Mouse (Mus musculus) retina, postnatal 1 day (tissue): Measurements from ENCODE around the gene Sipa1.

Experiments used
- DNase-seq: peaks from one replicate; pipeline ENCODE4 v3.0.0-alpha.2; 2012

The Sipa1 gene

DNA sequence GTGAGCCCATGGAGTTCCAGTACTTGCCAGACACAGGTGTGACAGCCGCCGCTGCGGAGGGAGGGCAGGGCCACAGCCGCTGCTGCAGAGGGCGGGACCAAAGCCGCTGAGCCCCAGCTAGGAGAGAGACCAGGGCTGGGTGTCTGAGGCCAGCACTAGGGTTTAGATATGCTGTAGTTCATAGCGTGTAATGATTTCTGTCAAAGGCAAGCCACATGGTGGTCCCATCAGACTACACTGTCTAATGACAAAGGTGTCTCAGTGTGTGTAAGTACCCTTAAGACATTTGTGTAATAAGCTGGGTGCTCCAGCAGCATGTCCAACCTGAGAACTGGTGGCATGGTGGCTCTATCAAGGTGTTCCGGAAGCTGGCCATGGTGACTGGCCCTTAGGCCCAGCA is 21.9 kb downstream of the Sipa1 start:
- no peak for DNase-seq

DNA sequence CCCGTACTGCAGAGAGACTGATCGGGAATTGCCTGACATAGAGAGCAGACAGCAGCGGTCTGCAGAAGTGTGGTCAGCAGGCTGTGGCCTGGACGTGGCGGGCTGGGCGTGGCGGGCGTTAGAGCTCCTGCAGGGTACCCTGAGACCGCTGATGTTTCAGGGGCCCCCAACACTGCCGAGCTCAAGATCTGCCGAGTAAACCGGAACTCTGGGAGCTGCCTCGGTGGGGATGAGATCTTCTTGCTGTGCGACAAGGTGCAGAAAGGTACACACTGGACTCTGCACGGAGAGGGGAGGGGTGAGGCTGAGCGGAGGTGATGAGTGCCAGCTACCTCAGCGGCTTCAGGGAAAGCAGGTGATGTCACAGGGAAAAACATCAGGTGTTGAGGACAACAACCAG is 22.5 kb downstream of the Sipa1 start:
- DNase-seq = no peak

DNA sequence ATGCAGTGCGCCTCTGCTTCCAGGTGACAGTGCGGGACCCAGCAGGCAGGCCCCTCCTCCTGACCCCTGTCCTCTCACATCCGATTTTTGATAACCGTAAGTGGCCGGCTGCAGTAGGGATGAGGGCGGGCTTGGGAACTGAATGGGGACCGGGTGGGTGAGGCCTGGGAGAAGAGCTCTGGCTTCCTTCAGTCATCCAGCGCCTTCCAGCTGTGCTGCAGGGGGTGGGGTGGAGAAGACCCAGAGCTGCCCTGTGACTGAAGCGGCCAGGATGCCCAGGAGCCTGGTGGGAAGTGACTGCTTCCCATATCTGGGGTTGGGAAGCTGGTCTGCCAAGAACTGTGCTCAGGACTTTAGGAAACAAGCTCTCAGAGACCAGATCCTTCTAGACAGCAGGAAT is 23.2 kb downstream of the Sipa1 start:
- DNase-seq = no peak

DNA sequence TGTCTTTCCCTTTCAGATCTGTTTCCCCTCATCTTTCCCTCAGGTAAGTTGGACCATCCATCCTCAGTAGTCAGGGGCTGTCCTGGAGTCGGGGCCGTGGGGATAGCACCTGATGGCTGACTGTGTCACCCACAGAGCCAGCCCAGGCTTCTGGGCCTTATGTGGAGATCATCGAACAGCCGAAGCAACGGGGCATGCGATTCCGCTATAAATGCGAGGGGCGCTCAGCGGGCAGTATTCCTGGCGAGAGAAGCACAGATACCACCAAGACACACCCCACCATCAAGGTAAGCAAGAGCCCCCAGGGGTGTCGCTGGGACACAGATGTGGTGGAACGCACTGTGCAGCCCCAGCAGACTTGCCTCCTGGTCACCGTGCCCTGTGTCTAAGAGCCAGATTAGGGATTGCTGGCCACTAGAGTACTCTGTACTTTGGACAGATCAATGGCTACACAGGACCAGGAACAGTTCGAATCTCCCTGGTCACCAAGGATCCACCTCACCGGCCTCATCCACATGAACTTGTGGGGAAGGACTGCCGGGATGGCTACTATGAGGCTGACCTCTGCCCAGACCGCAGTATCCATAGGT is 25.0 kb downstream of the Sipa1 start:
- no peak for DNase-seq

DNA sequence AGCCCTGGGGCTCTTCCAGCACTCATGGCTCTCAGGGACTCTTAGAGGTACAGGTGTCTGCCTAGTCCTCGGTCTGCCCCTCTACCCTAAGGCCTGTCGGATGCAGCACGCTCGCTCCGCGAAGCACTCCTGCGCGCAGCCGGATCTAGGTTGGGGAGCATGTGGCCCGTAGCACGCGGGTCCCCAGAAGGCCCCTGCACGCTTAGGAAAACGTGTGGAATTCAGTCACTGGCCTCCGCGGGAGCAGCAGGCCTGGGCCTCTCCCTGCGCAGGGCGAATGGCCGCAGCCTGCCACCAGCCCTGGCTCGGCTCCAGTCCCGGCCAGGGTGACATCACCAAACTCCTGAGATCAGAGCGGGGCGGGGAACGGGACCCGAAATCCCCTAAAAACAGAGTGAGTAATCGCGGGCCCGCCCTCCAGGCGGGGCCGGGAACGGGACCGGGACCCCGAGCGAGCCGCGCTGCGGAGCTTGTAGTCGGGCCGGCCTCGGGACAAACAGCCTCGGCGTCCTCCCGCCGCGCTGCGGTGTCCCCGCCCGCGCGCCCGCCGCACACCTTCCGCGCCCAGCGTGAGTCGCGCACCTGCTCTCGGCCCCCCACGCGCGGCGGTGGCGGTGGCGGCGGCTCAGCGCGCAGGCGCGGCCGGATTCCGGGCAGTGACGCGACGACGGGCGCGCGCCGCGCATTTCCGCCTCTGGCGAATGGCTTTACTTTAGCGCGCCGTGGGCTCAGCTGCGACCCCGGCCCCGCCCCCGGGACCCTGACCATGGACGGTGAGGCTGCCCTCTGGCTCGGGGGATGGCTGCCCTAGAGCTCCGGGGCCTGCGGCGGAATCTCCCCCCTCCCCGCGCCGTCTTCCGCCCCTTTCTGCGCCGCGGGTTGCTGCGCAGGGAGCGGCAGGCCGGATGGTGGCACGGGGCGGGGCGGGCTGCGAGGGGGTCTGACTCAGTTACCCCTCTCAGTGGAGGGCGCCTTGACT is 26.1 kb downstream of the Sipa1 start, which contains the start of gene Rela:
Gene Rela, plus strand, starts transcription at position 415 of the 979 bp plus-strand sequence.
- peak; percentile 89 for DNase-seq

DNA sequence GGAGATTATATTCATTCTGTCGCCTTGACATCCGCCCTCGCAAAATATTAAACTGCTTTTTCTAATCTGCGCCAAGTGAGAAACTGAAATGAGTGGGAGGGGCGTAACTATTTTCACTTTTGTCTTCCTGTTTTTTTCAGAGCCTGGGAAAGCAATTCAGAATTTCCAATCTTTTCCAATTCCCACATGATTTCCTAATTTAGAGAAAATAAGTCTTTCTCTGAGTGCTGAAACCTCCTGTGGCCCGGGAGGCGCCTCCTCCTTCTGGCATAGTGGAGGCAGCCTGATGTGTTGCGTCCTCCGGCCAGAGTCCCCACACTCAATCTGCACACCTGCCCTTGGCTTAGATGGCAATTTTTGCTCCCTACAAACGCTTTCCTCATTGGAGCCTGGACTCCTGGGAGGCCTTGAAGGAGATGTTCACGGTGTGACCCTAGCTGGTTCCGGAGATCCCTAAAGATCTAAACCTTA is 26.9 kb downstream of the Sipa1 start:
- DNase-seq = no peak

DNA sequence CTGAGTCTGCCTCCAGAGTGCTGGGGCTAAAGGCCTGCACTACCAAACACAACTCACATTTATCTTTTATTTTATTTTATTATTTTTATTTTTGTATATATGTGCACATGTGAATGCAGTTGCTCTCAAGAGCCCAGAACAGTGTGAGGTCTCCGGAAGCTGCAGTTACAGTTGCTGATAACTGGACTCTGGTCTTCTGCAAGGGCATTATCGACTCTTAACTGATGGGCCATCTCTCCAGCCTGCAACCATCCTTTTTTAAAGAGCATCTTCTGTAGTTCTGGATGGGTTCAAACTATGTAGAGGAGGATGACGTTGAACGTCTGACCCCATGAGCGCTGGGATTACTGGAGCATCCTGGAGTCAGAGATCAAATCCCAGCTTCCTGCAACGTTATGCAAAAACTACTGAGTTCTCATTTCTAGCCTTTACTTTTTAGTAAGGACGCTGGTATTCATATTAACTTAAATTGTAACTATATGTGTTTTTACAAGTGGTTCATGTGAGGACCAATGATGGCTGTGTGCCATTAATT is 27.4 kb downstream of the Sipa1 start:
- no peak for DNase-seq

DNA sequence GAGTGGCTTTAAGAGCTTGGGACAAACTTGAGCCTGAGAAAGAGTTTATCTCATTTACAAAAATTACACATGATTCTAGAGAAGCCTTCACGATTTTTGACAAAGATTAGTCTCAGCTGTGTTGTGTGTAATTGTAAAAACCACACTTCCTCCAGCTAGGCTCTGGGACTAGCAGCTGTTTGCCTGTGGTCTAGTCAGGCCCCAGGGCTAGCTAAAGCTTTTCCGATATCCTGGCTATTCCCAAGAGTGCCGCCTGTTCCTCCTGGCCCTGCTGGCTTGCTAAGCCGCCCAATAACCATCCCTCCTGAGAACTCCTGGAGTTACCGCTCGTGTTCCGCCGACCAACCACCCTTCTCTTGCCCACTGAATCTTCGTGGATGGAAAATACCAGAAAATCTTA is 31.4 kb downstream of the Sipa1 start:
- no peak for DNase-seq

DNA sequence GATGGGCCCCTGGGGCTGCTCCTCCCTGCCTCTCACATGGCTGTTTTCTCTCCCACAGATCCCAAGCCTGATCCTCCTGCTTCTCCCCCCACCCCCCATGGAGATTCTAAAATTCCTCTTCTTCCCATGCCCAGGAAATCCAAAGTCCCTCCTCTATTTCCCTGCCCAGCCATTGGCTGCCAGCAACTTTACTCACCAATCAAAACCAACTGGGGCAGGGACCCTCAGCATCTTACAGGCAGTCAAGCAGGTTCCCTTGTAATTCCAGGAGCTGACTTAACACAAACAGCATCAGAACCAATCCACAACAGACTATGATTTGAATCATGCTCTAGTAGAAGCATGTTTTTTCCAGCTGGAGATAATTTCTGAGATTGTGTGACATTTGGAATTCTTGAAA is 33.6 kb downstream of the Sipa1 start:
- DNase-seq = no peak

DNA sequence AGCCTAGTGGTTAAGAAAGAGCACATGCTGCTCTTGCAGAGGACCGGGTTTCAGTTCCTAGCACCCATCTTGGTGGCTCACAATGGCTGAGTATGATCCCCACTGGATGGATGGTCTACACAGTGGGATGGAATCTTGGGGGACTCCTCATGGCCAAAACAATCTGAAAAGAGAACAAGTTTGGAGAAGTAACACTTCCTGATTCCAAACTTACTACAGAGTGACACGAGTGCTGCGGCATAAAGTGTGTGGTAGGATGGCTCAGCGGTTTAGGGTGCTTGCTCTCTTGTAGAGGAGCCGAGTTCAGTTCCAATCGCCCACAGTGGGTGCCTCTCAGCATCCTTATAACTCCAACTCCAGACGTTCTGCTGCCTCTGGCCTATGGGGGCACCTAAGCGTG is 38.2 kb downstream of the Sipa1 start:
- DNase-seq = no peak

DNA sequence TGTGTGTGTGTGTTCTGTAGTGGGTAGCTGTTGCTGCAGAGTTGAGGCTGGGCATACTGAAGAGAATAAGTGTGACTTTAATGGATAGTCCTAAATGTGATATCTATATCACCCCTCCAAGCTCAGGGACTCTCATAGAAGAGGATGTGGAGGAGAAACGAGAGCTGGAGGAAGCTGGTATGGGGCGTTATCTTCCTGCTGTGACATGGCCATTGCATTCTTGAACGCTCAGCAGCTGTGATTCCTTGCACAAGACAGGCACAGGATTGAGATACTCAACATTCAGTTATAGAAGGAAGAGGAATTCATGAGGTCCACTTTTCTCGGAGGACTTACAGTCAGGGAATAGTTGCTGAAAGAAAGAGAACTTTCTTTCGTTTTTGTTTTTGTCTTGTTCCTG is 41.6 kb downstream of the Sipa1 start:
- DNase-seq = no peak

DNA sequence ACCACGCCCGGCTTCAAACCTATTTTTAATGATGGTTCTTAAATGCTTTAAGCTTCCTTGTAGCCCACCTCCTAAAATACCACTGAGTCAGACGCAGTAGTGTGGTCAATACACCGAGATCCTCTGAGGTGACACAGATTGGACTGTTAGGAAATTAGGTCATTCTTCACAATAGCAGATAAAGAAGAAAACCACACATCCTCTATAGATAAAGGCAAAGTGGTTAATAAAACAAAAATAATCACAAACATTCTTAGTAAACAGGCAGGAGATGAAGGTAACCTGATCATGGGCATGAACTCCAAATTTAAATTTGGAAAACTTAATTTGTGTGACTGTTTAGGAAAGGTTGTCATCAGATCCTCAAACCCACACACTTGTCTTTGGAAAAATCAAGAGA is 43.5 kb downstream of the Sipa1 start:
- DNase-seq = no peak

DNA sequence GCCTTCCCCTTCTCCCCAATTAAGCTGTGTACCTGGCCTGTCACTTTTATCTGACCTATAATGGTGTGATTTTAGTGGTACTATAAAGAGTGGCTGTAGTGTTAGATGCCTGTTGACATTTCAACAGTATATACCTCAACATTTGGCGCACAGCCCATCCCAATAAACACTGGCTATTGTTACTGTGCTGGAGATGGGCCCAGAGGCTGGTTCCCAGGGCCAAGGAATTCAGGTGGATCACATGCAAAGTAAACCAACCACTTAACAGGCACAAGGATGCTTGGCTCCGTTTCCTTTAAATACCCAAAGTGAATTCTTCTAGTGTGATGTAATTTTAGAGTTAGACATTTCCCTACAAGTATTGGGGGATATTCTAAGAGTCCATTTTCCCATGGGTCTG is 48.6 kb downstream of the Sipa1 start:
- DNase-seq = no peak

DNA sequence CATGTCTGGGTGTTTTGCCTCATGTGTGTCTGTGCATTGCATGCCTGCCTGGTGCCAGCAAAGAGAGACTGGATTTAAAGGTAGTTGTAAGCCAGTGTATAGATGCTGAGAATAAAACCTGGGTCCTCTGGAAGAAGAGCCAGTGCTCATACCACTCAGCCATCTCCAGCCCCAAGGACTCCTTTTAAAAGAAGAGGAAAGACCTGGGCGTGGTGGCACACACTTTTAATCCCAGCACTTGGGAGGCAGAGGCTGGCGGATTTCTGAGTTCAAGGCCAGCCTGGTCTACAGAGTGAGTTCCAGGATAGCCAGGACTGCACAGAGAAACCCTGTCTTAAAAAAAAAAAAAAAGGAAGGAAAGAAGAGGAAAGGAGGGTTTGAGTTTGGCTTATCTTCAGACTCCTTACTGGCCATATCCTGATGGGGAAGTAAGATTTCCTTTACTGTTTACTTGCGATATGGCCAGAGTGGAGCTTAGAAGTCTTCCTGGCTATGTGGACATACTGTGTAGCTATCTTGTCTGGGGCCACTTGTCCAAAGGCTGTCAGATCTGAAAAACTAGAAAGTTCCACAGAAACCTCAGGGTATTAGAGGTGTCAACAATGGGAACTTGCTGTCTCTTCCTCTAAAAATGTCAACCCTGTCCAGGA is 50.6 kb downstream of the Sipa1 start:
- no peak for DNase-seq

DNA sequence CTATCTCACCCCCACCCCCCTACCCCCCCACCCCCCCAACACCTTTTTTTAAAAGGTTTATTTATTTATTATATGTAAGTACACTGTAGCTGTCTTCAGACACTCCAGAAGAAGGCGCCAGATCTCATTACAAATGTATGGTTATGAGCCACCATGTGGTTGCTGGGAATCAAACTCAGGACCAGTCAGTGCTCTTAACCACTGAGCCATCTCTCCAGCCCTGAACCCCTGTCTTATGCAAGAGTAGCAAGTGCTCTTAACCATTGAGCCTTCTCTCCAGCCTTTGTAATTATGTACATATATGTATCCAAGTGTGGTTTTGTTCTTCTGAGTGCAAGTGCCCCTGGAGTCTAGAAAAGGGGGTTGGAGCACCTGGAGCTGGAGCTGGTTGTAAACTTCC is 51.5 kb downstream of the Sipa1 start:
- no peak for DNase-seq

DNA sequence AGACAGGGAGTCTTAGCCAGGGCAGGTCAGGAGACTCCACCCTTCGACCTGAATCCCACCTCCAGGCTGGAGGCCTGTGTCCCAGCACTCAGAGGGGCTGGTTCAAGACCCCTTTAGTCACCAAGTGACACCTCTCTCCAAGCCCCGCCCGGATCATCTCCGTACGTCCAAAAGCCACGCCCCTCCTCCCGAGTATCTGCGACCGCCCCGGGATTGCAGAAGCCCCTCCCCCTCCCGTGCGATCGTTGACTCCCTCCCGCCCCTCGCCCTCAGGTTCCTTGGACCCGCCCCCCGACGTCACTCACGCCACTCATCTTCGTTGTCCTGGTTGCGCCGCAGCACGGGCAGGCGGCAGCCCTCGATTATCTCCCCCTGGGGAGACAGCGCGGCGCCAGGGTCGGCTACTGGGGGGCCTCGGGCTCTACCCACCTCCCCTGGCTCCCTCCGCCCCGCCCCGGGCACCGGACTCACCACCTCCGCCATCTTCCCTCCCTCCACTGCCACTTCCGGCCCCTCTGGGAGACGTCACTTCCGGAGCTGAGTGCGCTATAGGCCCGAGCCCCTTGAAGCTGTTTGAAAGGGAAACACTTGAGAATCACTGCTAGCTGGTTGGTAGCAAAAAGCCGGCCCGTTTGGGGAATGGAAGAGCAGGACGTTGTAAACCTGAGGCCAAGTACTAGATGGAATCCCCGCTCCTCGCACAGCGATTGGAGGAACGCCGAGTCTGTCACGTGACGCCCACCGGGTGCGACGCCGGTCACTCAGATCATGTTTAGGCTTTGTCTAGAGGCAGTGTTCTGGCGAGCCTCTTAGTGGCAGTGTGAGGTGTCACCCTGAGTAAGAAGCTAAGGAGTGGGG is 53.7 kb downstream of the Sipa1 start, which contains the start of gene Kat5:
Gene Kat5, minus strand, starts transcription at position 691 of the 858 bp plus-strand sequence.
- peak; percentile 96 for DNase-seq

DNA sequence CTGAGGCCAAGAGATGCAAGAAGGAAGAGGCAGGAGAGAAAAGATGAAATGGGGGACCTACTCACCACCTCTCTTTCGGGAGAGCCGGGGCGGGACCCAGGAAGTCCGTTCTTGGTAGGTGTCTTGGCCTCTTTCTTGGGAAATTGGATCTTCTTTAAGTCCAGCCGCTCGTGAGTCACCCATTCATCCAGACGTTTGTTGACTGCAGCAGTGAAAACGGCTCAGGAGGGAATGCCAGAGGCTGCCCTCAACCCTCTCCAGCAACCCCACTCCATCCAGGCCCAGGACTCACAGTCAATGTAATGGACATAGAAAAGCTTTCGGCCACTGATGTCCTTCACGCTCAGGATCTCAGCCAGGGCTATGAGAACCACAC is 54.3 kb downstream of the Sipa1 start:
- no peak for DNase-seq

DNA sequence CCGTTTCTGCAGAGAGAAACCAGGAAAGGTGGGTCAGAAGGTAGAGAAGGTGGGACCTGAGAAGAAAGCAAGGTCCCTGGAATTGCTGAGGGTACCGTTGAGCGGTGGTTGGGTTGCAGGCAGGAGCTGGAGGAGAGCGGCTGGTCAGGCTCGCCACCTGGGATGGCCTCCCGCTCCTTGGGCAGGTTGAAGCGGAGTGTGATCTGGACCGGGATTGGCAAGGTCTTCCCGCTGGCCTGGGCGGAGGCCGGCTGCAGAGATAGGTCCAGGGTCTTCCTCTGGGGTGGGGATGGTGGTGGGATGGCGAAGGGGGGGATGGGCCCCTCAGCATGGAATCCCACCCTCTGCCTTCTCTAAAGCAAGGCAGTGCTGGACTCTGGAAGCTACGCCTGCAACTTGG is 54.8 kb downstream of the Sipa1 start:
- DNase-seq = no peak

DNA sequence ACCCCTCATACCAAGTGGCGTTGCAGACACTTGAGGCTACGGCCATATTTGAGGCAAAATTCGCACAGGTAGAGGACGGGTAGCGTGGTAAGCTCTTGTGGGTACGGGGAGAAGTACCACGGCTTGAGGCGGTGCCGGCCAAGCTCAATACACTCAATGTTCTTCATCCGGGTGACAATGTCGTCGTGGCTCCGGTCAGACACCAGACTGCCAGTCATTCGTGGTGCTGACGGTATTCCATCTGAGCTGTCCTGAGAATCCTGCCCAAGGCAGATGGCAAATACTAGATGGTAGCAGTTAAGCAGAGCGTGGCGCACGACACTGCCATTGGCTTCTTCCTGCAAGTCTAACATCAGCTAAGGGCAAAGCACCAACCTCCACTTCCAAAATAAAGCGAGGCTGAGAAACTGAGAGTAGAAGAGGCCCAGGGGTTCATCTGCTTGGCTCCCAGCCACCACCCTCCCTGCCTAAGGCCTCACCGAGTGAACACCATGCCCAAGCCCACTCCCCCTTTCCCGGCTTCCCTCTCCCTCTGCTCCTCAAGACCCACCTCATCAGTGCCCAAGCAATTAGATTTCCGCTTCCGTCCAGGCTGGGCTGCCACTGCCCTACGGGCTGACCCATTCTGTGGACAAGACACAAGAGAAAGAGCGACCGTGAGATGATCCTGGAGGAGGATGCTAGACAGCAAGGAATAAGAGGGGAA is 55.6 kb downstream of the Sipa1 start:
- DNase-seq = no peak

DNA sequence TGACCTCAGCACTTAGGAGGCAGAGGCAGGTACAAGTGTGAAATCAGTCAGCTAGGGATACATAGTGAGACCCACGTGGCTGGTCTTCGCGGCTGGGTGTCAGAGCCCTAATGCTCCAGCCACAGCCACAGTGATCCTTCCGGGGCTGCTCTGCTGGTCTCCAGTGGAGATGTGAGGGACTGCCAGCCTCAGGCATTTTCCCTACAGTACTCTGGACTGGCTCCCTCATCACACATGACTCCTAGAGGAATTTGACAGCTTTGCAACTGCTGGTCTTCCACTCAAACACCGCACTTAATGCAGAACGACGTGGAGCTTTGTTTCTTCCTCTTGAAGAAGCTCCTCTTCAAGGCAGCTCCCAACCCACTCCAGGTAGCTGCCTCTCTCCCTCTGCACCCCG is 57.3 kb downstream of the Sipa1 start:
- DNase-seq = peak; percentile 24

DNA sequence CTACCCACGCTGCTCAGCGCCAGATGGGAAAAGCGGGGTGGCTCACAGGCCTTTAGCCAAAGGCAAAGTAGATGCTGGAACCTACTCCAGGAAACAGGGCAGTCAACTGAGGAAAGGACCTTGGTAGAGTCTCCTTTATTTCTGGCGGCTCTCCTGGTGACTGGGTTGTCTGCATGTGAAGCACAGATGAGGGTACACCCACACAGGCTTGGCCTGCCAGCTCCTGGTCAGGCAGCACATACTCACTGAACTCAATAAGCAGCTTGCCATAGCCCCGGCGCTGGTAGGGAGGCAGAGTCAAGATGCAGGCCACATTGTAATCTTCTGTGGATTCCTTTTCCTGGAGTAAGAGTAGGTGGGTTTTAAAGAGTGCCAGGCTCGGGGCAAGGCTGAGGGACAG is 58.4 kb downstream of the Sipa1 start:
- no peak for DNase-seq

DNA sequence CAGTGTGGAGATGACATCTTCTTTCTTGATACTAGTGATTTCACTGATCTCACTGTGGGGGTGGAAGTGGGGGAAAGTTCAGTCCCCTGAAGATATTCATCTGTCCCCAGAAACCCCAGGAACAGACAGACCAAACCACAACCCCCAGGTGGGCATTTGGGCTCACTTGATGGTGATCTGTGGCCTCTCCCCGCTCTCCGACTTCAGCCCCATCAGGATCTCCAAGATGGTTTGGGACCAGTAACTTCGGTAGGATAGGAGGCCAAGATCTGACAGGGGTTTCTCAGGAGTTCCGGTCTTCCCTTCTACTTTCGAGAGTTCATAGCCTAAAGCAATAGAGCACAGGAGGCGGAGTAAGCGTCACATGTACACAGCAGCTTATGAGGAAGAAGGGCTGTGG is 59.8 kb downstream of the Sipa1 start:
- DNase-seq = no peak
